Mouse (Mus musculus): ENCODE data around the gene Dscaml1.

- TF ChIP-seq POLR2A (IDR thresholded peaks at IDR 0.05; ENCODE audit: low read depth, low read length) (no peak), CTCF (IDR thresholded peaks at IDR 0.05; ENCODE audit: extremely low read depth, insufficient read length, insufficient replicate concordance, low read depth, low read length) (no peak)
Observed at GRCm38 (mm10) chr9:45644833-45645388, 218.5 kb downstream of the Dscaml1 start.

Measured in small intestine, adult 2 months (tissue).